Mouse (Mus musculus) splenic B cell, adult 2 months (primary cell): ENCODE data around the gene Obsl1.

Experiments used
- DNase-seq: peaks from one replicate; pipeline ENCODE4 v3.0.0-alpha.2; 2011; ENCODE audit warnings: low read depth, low spot score
- H3K27me3 ChIP-seq: 2 replicates; pipeline ENCODE4 v1.6.1; 2012; ENCODE audit warnings: mild to moderate bottlenecking, low read length, moderate library complexity, mixed read lengths; ENCODE audit not compliant: control insufficient read depth, poor library complexity, insufficient read depth, severe bottlenecking
- H3K36me3 ChIP-seq: 2 replicates; pipeline ENCODE4 v1.6.1; 2012; ENCODE audit warnings: mild to moderate bottlenecking, low read length, moderate library complexity, mixed read lengths; ENCODE audit not compliant: control insufficient read depth, poor library complexity, insufficient read depth, severe bottlenecking

Gene Obsl1

DNA sequence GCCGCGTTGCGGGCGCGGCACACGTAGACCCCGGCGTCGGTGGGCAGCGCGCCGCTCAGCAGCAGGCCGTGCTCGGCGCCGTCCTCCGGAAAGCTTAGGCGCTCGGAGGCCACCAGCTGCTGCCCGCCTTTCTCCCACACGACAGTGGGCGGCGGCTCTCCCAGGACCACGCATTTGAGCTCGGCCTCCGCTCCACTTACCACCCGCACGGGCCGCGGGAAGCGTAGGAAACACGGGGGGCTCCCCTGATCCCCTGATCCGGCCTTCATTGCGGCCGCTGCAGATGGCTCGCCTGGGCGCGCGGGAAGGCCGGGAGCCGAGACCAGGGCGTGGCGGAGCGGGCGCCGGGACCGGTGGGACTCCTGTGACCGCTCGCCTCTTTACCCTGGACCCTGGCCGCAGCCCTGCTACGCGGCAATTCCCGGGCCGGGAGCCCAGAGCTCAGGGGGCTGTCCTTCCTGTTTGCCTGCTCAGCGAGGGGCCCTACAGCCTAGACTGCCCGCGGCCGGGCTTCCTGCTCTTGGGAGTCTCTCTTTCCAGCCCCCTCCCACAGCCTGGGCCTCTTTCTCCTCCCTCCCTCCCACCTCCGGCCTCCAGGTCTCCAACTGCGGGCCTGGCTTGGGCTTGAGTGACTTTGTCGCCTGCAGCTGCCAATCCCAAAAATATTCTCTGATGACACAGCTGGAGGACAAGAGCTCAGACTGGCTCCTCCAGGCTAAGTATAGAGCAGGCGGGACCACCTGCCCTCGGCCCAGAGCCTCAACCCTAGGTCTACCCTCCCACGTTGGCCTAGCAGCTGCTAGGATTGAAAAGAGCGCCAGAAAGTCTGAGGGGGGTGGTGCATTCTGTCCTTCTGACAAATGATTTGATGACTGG is at the start of gene Obsl1:
TSS of gene Obsl1 (minus strand) at position 497 of the 876 bp plus-strand sequence.
- no peaks in the 10 kb centered on the region for H3K36me3 ChIP-seq
- no peak for DNase-seq

DNA sequence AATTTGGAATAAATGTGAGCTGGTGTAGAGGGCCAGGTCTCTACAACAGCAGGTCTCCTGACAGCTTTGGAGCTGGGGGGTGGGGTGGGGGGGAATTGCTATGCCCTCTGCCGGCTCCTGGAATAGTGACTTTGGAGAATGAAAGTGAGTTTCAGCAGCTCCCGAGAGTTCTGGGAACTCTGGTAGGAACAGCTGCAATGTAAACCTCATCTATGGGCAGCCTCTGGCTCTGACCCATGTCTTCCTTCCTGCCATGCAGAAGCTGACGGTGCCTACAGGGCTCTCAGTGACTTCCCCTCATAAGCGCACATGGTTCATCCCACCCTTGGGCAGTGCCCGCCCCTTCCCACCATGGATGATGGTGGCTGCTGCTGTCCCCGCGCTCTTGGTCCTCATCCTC is 49.4 kb upstream of the Obsl1 start:
- Histone ChIP-seq H3K36me3 (no peaks in the 10 kb centered on the region), H3K27me3 (no peaks in the 10 kb centered on the region)
- DNase-seq, result no peak

More for the DNA sequence above, at the start of gene Obsl1:
- peaks cover 4% of the 10 kb centered on the region; the same call in 1 of the 2 replicates for H3K27me3 ChIP-seq

DNA sequence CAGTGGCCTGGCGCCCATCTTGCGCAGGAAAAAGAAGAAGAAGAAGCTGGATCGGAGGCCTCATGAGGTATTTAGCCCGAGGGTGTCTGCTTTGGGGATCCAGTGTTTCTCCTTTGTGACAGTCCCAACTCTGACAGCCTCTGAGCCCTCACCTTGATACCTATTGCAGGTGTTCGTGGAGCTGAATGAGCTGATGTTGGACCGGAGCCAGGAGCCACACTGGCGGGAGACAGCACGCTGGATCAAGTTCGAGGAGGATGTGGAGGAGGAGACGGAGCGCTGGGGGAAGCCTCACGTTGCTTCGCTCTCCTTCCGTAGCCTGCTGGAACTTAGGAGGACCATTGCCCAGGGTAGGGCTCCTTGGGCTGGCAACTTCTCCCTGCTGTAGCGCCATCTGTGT is 44.3 kb upstream of the Obsl1 start:
- no peak for DNase-seq
- no peaks in the 10 kb centered on the region for H3K36me3 ChIP-seq
- H3K27me3 ChIP-seq, result 0 out of 2 replicates have a peak, but pooled peaks cover 2% of the 10 kb centered on the region

DNA sequence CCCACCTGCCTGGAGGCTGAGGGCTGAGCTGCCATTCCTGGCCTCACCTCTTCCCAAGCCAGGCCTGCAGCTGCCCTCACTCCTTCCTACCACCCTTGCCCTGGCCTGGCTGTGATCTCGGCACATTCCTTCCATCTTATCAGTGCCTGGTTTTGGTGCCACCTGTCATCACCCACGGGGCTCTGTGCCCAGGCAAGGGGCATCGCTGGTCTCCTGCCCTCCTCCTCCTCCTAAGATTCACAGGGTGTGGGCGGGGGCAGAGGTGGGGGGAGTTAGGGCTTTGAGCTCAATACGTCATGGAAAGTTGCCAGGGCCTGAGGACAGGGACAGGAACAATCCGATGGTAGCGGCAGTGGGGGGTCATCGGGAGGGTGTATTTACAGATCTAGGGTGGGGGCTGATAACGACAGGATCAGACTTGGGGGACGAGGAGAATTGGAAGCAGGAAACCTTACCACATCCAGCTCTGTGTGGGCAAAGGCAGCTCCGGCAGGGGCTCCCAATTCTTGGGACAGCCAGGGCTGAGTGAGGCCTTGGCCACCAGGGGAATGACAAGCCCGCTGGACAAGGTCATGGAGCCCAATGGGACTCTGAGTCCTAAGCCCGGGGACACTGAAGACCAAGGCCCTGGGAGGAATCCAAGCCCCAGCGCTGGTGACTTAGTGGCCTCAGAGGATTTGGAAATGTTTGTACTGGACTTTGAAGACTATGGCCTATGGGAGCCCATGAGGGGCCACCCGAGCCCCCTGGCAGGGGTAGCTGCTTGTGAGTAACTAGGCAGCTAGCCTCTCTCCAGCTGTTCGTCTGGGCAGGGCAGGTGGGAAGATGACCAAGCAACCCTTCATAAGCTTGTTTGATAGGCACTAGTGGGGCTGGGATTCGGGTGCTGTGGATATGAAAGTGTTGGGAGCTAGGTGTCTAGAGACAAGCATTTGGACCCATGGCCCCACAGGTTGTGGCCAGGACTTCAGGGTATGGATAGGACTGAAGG is 43.3 kb upstream of the Obsl1 start:
- Histone ChIP-seq H3K27me3 (0 out of 2 replicates have a peak, but pooled peaks cover 2% of the 10 kb centered on the region), H3K36me3 (no peaks in the 10 kb centered on the region)
- DNase-seq, result no peak

DNA sequence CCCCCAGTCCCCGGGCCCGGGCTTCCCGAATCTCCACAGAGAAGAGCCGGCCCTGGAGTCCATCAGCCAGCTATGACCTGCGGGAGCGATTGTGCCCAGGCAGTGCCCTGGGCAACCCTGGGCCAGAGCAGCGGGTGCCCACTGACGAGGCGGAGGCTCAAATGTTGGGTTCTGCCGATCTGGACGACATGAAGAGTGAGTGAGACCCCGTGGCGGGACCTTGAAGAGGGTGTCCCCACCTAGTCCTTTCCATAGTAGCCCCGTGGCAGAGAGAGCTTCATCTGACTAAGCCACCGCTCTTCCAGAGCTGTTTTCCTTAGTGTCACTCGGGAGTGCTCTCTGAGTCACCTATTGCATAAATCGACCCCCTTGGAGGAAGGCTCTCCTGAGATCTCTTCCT is 42.6 kb upstream of the Obsl1 start:
- DNase-seq, result no peak
- H3K27me3 ChIP-seq, result 0 out of 2 replicates have a peak, but pooled peaks cover 2% of the 10 kb centered on the region
- H3K36me3 ChIP-seq, result no peaks in the 10 kb centered on the region

DNA sequence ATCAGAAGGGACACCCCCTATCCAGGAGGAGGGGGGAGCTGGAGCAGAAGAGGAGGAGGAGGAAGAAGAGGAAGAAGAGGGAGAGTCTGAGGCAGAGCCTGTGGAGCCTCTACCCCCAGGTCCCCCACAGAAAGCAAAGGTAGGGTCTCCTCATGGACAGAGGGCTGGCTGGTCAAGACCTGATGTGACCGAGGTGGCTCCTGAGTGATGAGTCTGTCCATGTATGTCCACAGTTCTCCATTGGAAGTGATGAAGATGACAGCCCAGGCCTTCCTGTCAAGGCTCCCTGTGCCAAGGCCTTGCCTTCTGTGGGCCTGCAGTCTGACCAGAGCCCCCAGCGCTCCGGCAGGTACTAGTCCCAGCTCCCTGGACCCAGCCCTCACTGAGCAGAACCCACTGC is 41.8 kb upstream of the Obsl1 start:
- Histone ChIP-seq H3K27me3 (0 out of 2 replicates have a peak, but pooled peaks cover 2% of the 10 kb centered on the region), H3K36me3 (no peaks in the 10 kb centered on the region)
- no peak for DNase-seq

DNA sequence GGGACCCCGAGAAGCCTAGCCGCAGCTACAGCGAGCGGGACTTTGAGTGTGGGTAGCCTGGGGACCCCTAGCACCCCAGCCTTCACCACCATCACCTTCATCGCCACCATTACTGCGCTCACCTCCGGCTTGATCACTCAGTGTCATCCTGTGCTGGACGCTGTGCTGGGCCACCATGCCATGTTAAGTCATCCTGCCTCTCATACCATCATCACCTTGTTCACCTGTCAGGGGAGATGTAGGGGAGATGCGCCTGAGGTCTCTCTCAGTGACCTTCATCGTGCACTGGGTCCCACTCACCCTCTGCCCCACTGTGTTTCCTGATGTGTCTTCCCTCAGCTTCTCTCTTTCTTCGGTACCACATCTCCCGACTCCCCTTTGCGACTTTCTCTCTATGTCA is 41.1 kb upstream of the Obsl1 start:
- no peak for DNase-seq
- H3K36me3 ChIP-seq, result no peaks in the 10 kb centered on the region
- H3K27me3 ChIP-seq, result 0 out of 2 replicates have a peak, but pooled peaks cover 2% of the 10 kb centered on the region

DNA sequence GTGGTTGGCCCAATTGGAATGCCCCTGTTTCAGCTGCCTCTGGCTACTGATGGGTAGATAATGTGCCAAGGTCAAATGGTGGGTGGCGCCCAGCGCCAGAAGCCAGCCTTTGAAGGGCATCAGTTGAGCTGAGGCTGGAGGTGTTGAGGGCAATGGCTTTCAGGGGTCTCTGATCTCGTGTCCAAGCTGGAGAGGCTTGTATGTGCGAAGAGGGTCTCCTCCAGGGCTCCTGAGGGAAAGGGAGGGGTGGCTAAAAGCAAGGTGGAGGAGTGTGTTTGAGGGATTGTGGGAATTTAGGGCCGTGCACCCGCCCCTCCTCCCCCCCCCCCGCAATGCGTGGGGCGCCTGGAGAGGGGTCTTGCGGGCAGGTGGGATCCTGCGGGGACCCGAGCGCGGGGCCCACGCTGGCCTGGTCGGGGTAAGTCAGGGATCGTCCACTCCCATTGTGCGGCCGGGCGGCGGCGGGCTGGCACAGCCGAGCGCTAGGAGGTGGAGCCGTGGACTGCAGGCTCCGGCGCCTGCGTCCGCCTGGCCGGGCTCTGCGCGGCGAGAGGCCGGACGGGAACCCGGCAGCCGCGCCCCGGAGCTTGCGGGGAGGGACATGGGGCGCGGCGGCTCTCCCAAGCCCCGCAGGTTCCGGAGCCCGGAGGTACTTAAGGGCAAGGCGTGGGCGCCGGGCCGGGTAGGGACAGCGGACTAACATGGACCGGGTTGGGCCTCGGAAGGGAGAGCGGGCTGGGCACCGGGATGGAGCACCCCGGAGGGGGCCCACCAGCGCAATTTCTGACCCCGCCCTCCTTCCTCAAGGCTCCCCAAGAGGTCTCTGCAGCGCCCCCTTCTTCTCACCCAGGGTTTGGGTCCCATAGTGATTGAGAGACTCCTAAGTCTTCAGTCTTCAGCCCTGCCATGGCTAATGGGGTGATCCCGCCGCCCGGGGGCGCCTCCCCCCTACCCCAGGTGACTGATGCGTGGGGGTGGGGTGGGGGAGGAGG is 40.0 kb upstream of the Obsl1 start, which contains the start of gene Slc4a3:
TSS of gene Slc4a3 (plus strand) at position 302 of the 992 bp plus-strand sequence.
- H3K27me3 ChIP-seq, result 0 out of 2 replicates have a peak, but pooled peaks cover 2% of the 10 kb centered on the region
- peak; percentile 33 for DNase-seq
- H3K36me3 ChIP-seq, result no peaks in the 10 kb centered on the region

DNA sequence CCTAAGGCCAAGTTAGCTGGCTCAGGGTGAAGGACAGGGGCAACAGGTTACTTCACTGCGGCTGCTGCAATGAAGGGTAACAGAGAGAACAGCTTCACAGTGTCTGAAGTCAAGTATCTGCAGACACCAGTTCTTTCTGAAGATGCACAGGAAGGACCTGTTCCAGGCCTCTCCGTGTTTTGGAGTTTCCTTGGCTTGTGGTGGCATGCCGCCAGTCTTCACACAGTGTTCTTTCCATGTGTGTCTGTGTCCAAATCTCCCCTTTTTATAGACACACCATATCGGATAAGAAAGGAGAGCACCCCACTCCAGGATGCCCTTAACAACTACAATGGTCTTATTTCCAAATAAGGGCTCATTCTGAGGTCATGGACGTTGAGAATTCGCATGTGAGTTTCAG is 38.1 kb upstream of the Obsl1 start:
- DNase-seq, result no peak
- Histone ChIP-seq H3K27me3 (0 out of 2 replicates have a peak, but pooled peaks cover 2% of the 10 kb centered on the region), H3K36me3 (no peaks in the 10 kb centered on the region)

DNA sequence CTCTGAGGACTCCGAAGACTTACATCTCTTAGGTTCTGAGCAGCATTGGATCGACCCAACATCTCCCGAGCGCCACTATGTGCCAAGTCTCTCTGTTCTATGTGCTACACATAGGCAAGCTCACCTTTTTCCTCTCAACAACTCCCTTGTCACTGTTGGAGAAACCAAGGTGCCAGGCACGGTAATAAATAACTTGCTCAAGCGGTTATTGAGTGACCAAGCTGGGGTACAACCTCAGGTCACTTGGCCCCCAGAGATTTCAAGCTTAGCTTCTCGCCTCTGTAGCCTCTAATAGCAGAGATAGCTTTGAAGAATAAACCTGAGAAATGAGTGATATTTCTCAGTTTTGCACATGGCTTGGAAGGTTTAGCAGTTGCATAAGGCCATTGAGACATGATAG is 35.2 kb upstream of the Obsl1 start:
- H3K36me3 ChIP-seq, result peaks cover 1% of the 10 kb centered on the region; the same call in 1 of the 2 replicates
- 0 out of 2 replicates have a peak, but pooled peaks cover 2% of the 10 kb centered on the region for H3K27me3 ChIP-seq
- no peak for DNase-seq

DNA sequence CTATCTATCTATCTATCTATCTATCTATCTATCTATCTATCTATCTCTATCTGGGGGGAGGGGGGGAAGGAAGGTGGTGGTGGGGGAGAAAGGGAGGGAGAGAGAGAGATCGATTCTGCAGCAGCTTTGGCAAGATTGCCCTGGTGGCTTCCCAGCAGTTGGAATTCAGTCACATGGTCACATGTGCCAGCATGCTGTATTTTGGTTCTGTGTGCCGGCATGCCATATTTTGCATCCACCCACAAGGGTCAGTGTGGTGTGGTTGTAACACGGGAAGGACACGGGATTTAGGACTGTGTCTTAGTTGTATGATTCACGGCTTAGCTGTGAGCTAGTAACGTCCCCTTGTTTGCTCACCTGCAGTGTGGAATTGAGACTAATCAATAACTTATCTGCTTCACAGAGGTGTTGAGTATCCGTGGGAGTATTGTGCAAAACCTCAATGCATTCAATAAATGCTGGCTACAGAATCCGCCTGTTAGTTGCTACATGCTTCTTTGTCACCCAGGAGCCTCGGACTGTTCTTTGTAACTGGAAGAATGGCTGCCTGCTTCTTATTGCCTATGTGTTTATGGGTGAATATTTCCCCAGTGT is 32.4 kb upstream of the Obsl1 start:
- no peak for DNase-seq
- no peaks in the 10 kb centered on the region for H3K27me3 ChIP-seq
- peaks cover 10% of the 10 kb centered on the region for H3K36me3 ChIP-seq

DNA sequence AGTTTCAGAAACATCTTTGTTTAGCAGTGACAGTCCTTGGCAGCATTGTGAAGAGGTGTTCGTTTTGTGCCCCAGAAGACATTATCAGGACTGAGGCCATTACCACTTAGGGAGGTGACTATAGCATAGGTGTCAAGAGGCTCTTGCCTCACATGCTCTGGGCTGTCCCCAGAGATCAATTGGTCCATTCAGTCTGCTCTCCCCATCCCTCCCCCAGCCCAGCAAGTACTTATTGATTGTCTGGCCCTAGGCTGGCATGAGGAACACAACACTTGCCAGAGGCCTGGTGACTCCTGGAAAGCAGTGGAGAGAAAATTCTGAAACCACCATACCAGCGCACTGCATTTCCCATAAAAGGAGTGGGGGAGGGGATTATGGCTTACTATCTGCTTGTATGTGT is 31.3 kb upstream of the Obsl1 start:
- no peak for DNase-seq
- H3K27me3 ChIP-seq, result no peaks in the 10 kb centered on the region
- H3K36me3 ChIP-seq, result peaks cover 13% of the 10 kb centered on the region
